Mouse (Mus musculus): ENCODE measurements around the gene Lenep. TPM values are rescaled to one million over a fixed set of nuclear protein-coding genes. Genes with fewer than 3 reads are reported as not detected.
A peak's percentile ranks its signal among the peaks of the same experiment; 100 is the strongest.

Gene Lenep
- polyA plus RNA-seq, 1 experiment from 2014 or later: 0.16 TPM

DNA sequence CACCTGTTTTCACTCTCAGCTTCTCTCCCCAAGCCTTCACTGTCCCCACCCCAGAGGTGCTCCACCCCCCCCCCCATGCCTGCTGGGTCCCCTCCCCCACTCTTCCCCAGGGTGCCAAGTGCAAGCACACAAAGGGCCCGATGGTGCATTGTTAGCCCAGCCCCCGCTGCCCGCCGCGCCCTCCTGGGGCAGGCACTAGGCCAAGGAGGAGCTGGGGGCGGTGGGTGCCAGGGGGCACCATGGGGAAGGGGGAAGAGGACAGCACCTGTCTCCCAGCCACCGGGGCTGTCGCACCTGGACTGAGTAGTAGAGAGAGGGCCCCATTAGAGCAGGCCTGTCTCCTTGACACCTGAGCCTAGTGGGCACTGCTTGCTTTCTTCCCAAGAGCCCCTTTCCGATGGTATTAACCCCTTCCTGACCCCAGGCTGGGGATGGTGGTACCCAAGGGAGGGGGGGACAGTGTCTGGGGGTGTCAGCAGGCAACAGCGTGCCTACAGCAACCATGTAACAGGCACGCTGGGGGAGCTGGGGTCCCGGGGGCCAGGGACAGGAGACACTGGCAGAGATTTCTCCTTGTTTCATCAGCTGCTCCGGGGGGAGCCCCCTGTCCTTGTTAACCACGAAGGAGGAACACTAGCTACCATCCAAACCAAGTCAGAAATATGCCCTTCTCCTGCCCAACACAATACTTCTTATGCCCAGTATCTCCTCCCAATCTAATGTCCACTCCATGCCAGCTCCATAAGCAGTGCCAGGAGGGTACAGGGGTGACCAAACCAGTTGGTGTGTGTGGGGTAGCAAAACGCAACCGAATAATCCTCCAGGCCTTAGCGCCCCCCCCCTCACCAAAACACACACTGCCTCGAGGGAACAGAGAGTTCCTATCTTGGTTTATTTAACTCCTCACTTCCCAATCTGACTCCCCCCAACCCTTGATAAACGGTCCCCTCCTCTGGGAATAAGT lies 11.6 kb downstream of the Lenep start:
- Histone ChIP-seq H3K9me3 (replicated peaks; ENCODE audit: low read length) (no peaks in the 10 kb centered on the region), H3K36me3 (ENCODE audit: insufficient read depth, low read length) (no peaks in the 10 kb centered on the region), H3K27me3 (ENCODE audit: insufficient read depth, low read length) (no peaks in the 10 kb centered on the region), H3K27ac (peak overlapping the region; percentile 88), H3K4me1 (replicated peaks; ENCODE audit: insufficient read depth, low read length) (peaks cover 30% of the 10 kb centered on the region), H3K4me2 (ENCODE audit: low read length) (peak overlapping the region; percentile 99), H3K9ac (ENCODE audit: low read depth, low read length) (peak overlapping the region; percentile 76), H3K4me3 (replicated peaks; ENCODE audit: low read depth, low read length) (peak overlapping the region; percentile 51)
- TF ChIP-seq CTCF (IDR thresholded peaks at IDR 0.05; ENCODE audit: low read depth): no peak
- ATAC-seq (replicated peaks; ENCODE audit: low FRiP score, low read depth) (no peak), DNase-seq (ENCODE audit: low spot score) (no peak)
- WGBS: 15% methylated on average over 19 of the region's 19 CpGs

DNA sequence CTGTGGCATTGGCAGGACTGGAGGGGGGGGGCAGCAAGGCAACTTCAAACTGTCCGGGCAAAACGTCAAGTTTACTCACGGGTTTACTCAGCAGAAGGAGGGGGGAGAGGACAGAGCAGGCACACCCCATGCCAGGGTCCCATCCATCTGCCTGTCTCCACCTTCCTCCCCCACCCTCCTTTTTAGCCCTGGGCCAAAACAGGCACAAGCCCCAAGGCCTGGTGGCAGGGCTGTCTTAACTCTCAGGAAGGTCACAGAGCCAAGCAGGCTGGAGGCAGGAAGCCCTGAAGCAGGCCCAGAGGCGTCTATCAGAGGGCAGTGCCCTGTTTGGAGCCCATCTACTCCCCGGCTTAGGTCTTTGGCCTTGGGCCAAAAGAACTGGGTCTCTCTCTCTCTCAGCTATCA lies 12.5 kb downstream of the Lenep start:
- H3K27ac ChIP-seq: 0 out of 2 replicates have a peak overlapping the region, but pooled peaks have one; percentile 88
- H3K4me1 ChIP-seq (replicated peaks; ENCODE audit: insufficient read depth, low read length): peaks cover 25% of the 10 kb centered on the region; the same call in 1 of the 2 replicates
- 0 out of 2 replicates have a peak overlapping the region, but pooled peaks have one; percentile 99 for H3K4me2 ChIP-seq (ENCODE audit: low read length)
- no peak for TF ChIP-seq CTCF (IDR thresholded peaks at IDR 0.05; ENCODE audit: low read depth)
- no peaks in the 10 kb centered on the region for H3K9me3 ChIP-seq (replicated peaks; ENCODE audit: low read length)
- H3K4me3 ChIP-seq (replicated peaks; ENCODE audit: low read depth, low read length): no peak overlapping the region
- ATAC-seq (replicated peaks; ENCODE audit: low FRiP score, low read depth) (no peak), DNase-seq (ENCODE audit: low spot score) (no peak)
- no peaks in the 10 kb centered on the region for H3K36me3 ChIP-seq (ENCODE audit: insufficient read depth, low read length)
- WGBS: 55% methylated on average over 5 of the region's 5 CpGs
- H3K9ac ChIP-seq (ENCODE audit: low read depth, low read length): no peak overlapping the region
- H3K27me3 ChIP-seq (ENCODE audit: insufficient read depth, low read length): no peaks in the 10 kb centered on the region

DNA sequence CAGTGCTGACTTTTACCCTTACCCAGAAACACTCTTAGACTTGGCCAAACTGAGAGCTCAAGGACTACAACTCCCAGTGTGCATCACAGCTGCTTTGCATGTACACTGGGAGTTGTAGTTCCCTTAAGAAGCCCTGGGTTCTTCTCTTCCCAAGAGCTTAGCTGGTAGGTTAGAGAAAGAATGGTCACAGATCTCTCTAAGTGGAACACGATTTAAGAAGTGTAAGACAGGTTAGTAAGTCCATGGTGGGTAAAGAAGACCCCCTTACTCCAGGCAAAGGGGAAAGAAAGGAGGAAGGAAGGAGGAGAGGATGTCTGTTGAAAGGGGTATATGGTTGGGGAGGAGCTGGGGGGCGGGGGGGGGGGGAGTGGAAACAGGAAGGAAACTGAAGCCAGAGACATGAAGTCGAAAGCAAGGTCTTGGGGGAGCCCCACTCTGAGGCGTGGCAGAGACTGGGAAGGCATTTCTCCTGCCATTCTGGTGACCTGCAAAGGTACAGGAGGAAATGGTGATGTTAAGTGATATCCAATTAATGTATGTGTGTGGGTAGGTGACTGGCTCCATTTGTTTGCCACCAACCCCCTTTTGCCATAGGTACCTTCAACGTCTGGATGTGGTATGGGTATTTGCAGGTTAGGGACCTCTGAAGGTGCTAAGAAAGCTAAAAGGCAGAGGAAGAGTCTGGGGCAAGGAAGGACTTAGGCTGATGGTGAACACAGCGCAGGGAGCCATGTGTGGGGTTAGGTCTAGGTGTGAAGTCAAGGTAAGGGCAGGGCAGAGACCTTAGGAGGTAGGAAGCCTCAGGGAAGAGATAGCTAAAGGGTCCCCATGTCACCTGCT lies 13.5 kb downstream of the Lenep start:
- H3K4me3 ChIP-seq (replicated peaks; ENCODE audit: low read depth, low read length): no peak overlapping the region
- no peaks in the 10 kb centered on the region for H3K36me3 ChIP-seq (ENCODE audit: insufficient read depth, low read length)
- no peaks in the 10 kb centered on the region for H3K9me3 ChIP-seq (replicated peaks; ENCODE audit: low read length)
- no peaks in the 10 kb centered on the region for H3K27me3 ChIP-seq (ENCODE audit: insufficient read depth, low read length)
- no peak overlapping the region for H3K27ac ChIP-seq
- TF ChIP-seq CTCF (IDR thresholded peaks at IDR 0.05; ENCODE audit: low read depth): no peak
- WGBS: 48% methylated on average over 6 of the region's 6 CpGs
- ATAC-seq (replicated peaks; ENCODE audit: low FRiP score, low read depth) (no peak), DNase-seq (ENCODE audit: low spot score) (peak; percentile 79)
- peaks cover 25% of the 10 kb centered on the region; the same call in 1 of the 2 replicates for H3K4me1 ChIP-seq (replicated peaks; ENCODE audit: insufficient read depth, low read length)
- H3K4me2 ChIP-seq (ENCODE audit: low read length): no peak overlapping the region
- no peak overlapping the region for H3K9ac ChIP-seq (ENCODE audit: low read depth, low read length)

DNA sequence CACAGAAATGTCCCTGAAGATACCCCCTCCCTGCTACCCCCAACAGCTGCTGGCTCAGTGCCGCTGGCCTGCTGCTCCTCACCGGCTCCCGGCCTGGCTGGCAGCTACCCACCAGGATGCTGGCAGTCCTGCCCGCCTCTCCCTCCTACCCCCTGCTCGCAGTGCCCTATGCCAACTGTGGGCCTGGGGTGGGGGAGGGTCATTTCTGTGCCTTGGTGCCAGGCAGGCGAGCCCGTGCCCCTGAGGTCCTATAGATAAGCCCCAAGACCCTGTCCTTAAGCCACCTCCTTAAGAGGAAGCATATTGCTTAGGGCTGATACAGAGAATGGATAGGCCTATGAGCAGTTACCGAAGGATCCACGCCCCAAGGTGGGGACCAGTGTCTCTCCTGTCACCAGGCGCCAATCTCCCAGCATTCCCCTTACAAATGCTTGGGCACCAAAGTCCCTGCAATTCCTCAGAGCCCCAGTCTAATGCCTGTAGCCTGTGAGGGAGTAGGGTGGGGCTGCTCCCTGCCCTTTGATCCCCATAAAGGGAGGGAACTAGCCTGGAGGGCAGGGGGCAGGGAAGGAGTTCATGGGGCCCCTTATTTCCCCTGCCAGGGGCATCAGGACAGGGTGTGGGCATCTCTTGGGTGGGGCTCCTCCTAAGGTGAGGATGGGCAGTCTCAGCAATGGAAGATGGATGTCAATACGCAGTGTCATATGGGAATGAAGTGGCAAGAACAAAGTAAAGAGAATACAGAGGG lies 14.3 kb downstream of the Lenep start:
- H3K4me3 ChIP-seq (replicated peaks; ENCODE audit: low read depth, low read length): no peak overlapping the region
- peaks cover 25% of the 10 kb centered on the region; the same call in 1 of the 2 replicates for H3K4me1 ChIP-seq (replicated peaks; ENCODE audit: insufficient read depth, low read length)
- DNase-seq (ENCODE audit: low spot score) (no peak), ATAC-seq (replicated peaks; ENCODE audit: low FRiP score, low read depth) (no peak)
- no peak overlapping the region for H3K4me2 ChIP-seq (ENCODE audit: low read length)
- TF ChIP-seq CTCF (IDR thresholded peaks at IDR 0.05; ENCODE audit: low read depth): no peak
- H3K27me3 ChIP-seq (ENCODE audit: insufficient read depth, low read length): no peaks in the 10 kb centered on the region
- H3K9me3 ChIP-seq (replicated peaks; ENCODE audit: low read length): no peaks in the 10 kb centered on the region
- no peak overlapping the region for H3K27ac ChIP-seq
- 0 out of 2 replicates have a peak overlapping the region, but pooled peaks have one; percentile 14 for H3K9ac ChIP-seq (ENCODE audit: low read depth, low read length)
- 74% methylated on average over 11 of the region's 11 CpGs for WGBS
- H3K36me3 ChIP-seq (ENCODE audit: insufficient read depth, low read length): no peaks in the 10 kb centered on the region

DNA sequence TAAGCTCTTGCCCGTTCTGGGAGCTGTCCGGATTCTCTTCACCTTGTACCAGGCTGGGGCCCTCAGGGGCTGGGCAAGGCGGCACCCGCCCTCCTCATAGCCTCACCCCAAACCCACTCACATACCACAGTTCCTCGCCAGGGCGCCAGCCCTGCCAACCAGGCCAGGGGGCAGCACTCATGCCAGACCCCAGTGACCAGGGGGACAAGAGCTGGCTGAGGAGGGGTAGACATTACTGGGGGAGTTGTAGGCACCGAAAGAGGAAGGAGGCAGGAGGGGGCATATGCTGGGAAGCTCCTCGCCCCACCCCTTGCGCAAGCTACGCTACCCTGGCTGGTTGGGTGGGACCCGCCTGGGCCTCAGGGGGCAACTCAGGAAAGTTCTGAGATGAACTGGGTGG lies 15.0 kb downstream of the Lenep start:
- H3K4me3 ChIP-seq (replicated peaks; ENCODE audit: low read depth, low read length): no peak overlapping the region
- TF ChIP-seq CTCF (IDR thresholded peaks at IDR 0.05; ENCODE audit: low read depth): no peak
- ATAC-seq (replicated peaks; ENCODE audit: low FRiP score, low read depth) (no peak), DNase-seq (ENCODE audit: low spot score) (no peak)
- H3K9ac ChIP-seq (ENCODE audit: low read depth, low read length): peak overlapping the region; percentile 14; the same call in 1 of the 2 replicates
- no peaks in the 10 kb centered on the region for H3K9me3 ChIP-seq (replicated peaks; ENCODE audit: low read length)
- peaks cover 25% of the 10 kb centered on the region; the same call in 1 of the 2 replicates for H3K4me1 ChIP-seq (replicated peaks; ENCODE audit: insufficient read depth, low read length)
- no peak overlapping the region for H3K27ac ChIP-seq
- no peak overlapping the region for H3K4me2 ChIP-seq (ENCODE audit: low read length)
- WGBS: 82% methylated on average over 11 of the region's 11 CpGs
- H3K27me3 ChIP-seq (ENCODE audit: insufficient read depth, low read length): no peaks in the 10 kb centered on the region
- H3K36me3 ChIP-seq (ENCODE audit: insufficient read depth, low read length): no peaks in the 10 kb centered on the region
